Mouse (Mus musculus) neural tube, embryonic 13.5 days (tissue): ENCODE data around the gene Filip1. TPM values are rescaled to one million over a fixed set of nuclear protein-coding genes. Genes with fewer than 3 reads are reported as not detected.
A peak's percentile ranks its signal among the peaks of the same experiment; 100 is the strongest.

Experiments used
- ATAC-seq: fragments of 200-750 bp; cut with Nextera tagmentation; 2 replicates; pipeline ENCODE4 v1.8.0; 2017; ENCODE audit warnings: low read depth, mild to moderate bottlenecking, moderate TSS enrichment, moderate library complexity
- H3K27ac ChIP-seq: fragments of 300-500 bp; sonication (generic); replicated peaks from 2 replicates; pipeline ENCODE4 v1.5.1; 2015; ENCODE audit warnings: moderate library complexity, mild to moderate bottlenecking, inconsistent platforms
- H3K27me3 ChIP-seq: fragments of 300-500 bp; sonication (generic); 2 replicates; pipeline ENCODE4 v1.6.1; 2015; ENCODE audit warnings: mild to moderate bottlenecking, inconsistent platforms
- H3K36me3 ChIP-seq: fragments of 300-500 bp; sonication (generic); 2 replicates; pipeline ENCODE4 v1.6.1; 2015; ENCODE audit warnings: mild to moderate bottlenecking, inconsistent platforms
- H3K4me1 ChIP-seq: fragments of 300-500 bp; sonication (generic); replicated peaks from 2 replicates; pipeline ENCODE4 v1.6.1; 2015; ENCODE audit warnings: inconsistent platforms
- H3K4me2 ChIP-seq: fragments of 300-500 bp; sonication (generic); 2 replicates; pipeline ENCODE4 v1.6.1; 2015; ENCODE audit warnings: inconsistent platforms, mild to moderate bottlenecking, moderate library complexity
- H3K4me3 ChIP-seq: fragments of 300-500 bp; sonication (generic); 2 replicates; pipeline ENCODE4 v1.5.1; 2015; ENCODE audit warnings: mild to moderate bottlenecking, inconsistent platforms
- H3K9ac ChIP-seq: fragments of 300-500 bp; sonication (generic); 2 replicates; pipeline ENCODE4 v1.6.1; 2015; ENCODE audit warnings: moderate library complexity, mild to moderate bottlenecking, inconsistent platforms
- H3K9me3 ChIP-seq: fragments of 300-500 bp; sonication (generic); 2 replicates; pipeline ENCODE4 v1.6.1; 2016; ENCODE audit warnings: inconsistent platforms
- WGBS: fragments of 180-500 bp; shearing (Covaris S2); methylation state at CpG from one replicate; pipeline ENCODE4 v1.1.7; 2015; 5-methylcytosine and 5-hydroxymethylcytosine counted together
- polyA plus RNA-seq: library from polyadenylated mRNA; unstranded; fragments of >200 nt; fragmentation: Nextera tagmentation; extraction: Ambion mirVana; gene quantifications from 2 replicates; pipeline ENCODE4 v1.2.1, GENCODE M21; 2015

Filip1 gene
- polyA plus RNA-seq, 1 experiment from 2014 or later: 2.4 TPM

GRCm38 (mm10) chr9:79880031-79880430, 132.6 kb downstream of the Filip1 start:
- Histone ChIP-seq H3K27me3 (no peaks in the 10 kb centered on the region), H3K4me2 (no peak overlapping the region), H3K9me3 (no peaks in the 10 kb centered on the region), H3K4me1 (peaks cover 26% of the 10 kb centered on the region), H3K9ac (no peak overlapping the region), H3K4me3 (no peak overlapping the region), H3K27ac (no peak overlapping the region), H3K36me3 (no peaks in the 10 kb centered on the region)
- WGBS: 91% methylated on average over 7 of the region's 7 CpGs
- no peak for ATAC-seq

DNA sequence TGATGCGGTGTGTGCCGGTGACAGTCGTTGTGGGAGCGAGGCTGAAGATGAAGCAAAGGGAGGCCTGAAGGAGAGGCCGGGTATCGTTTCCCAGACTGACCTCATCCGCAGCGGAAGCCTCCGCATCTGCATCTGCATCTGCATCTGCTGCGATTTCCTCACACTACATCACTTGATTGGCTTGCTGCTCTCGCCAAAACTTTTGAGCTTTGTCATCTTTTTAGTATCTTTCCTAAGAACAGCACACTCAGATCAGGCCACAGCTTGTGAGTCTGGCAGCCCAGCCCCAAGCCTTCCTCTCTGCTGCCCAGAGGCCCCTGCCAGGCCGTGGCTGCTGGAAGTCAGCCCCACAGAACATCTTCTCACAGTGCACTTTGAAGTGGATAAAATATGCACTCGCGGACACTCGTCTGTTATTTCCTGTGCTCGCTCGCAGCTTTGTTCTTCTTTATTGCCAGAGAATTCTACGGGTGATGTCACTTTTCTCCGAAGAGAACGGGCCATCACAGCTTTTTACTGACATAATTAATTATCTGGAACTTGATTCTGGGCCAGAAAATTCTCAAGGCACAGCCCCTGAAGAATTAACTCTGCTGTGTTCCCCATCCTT, 137.0 kb downstream of the Filip1 start:
- WGBS: 24% methylated on average over 20 of the region's 20 CpGs
- H3K4me1 ChIP-seq: peaks cover 34% of the 10 kb centered on the region
- peak overlapping the region; percentile 8; the same call in 1 of the 2 replicates for H3K4me3 ChIP-seq
- H3K9ac ChIP-seq: peak overlapping the region; percentile 31
- peak; percentile 74 for ATAC-seq
- no peaks in the 10 kb centered on the region for H3K9me3 ChIP-seq
- H3K36me3 ChIP-seq: no peaks in the 10 kb centered on the region
- H3K27me3 ChIP-seq: no peaks in the 10 kb centered on the region
- peak overlapping the region; percentile 48 for H3K4me2 ChIP-seq
- peak overlapping the region; percentile 35; the same call in 1 of the 2 replicates for H3K27ac ChIP-seq

DNA sequence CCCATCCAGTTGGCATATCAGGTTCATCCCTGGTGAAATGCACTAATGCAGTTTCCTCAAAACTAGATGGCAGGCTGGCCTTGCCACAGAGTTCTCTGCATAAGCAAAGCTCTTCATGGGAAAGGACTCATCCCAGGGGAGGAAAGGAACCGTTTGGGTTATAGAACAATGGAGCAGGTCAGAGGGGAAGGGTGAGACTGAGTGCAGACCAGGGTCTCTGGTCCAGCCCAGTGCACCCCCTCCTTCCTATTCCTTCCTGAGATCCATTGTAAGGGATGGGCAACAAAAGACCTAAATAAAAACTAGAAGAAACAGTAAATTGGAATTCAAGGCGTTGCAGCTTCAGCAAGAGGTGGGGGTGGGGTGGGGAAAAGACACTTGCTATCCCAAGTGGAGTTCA, 140.1 kb downstream of the Filip1 start:
- no peaks in the 10 kb centered on the region for H3K36me3 ChIP-seq
- no peak overlapping the region for H3K27ac ChIP-seq
- no peaks in the 10 kb centered on the region for H3K9me3 ChIP-seq
- H3K27me3 ChIP-seq: no peaks in the 10 kb centered on the region
- H3K4me2 ChIP-seq: no peak overlapping the region
- no peak for ATAC-seq
- WGBS: 13% methylated on average over 2 of the region's 2 CpGs
- no peak overlapping the region for H3K4me3 ChIP-seq
- no peak overlapping the region for H3K9ac ChIP-seq
- peaks cover 29% of the 10 kb centered on the region for H3K4me1 ChIP-seq

- no peaks in the 10 kb centered on the region for H3K9me3 ChIP-seq
- no peak overlapping the region for H3K4me3 ChIP-seq
- no peak overlapping the region for H3K9ac ChIP-seq
- no peaks in the 10 kb centered on the region for H3K27me3 ChIP-seq
- ATAC-seq: no peak
- H3K4me2 ChIP-seq: no peak overlapping the region
- no peak overlapping the region for H3K27ac ChIP-seq
- WGBS: 33% methylated on average over 5 of the region's 5 CpGs
- H3K4me1 ChIP-seq: peaks cover 9% of the 10 kb centered on the region
- H3K36me3 ChIP-seq: no peaks in the 10 kb centered on the region
These were observed 143.1 kb downstream of the Filip1 start for GRCm38 (mm10) chr9:79869512-79869911.

- ATAC-seq: no peak
- Histone ChIP-seq H3K4me1 (no peaks in the 10 kb centered on the region; the same call in 1 of the 2 replicates), H3K9ac (no peak overlapping the region), H3K27ac (no peak overlapping the region), H3K4me3 (no peak overlapping the region), H3K36me3 (no peaks in the 10 kb centered on the region), H3K4me2 (no peak overlapping the region), H3K9me3 (no peaks in the 10 kb centered on the region), H3K27me3 (no peaks in the 10 kb centered on the region)
- WGBS: 73% methylated on average over 7 of the region's 7 CpGs
These were observed 146.7 kb downstream of the Filip1 start for GRCm38 (mm10) chr9:79865998-79866397.

GRCm38 (mm10) chr9:79862544-79862943, 150.1 kb downstream of the Filip1 start:
- Histone ChIP-seq H3K27ac (no peak overlapping the region), H3K9ac (no peak overlapping the region), H3K4me1 (no peaks in the 10 kb centered on the region), H3K36me3 (no peaks in the 10 kb centered on the region), H3K9me3 (no peaks in the 10 kb centered on the region), H3K4me2 (no peak overlapping the region), H3K4me3 (no peak overlapping the region), H3K27me3 (no peaks in the 10 kb centered on the region)
- WGBS: 83% methylated on average over 6 of the region's 6 CpGs
- no peak for ATAC-seq

DNA sequence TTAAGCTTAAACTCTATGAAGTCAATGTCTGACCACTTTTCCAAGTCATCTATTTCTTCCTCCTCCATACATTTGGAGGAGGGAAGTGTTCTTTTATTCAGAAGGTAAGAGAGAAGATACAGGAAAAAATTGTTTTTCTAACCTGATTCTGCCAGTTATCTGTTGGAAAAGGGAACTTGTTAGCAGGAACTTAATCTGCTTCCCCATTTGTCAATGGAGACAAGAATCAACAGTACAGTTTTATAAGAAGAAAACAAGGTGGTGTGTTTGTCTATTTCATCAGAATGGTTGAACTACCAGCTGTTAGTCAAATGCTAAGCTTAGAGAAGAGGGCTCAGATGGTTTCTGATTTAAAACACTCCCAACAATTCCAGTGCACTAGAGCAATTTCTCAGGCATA, 165.6 kb downstream of the Filip1 start:
- H3K4me3 ChIP-seq: no peak overlapping the region
- no peak for ATAC-seq
- no peaks in the 10 kb centered on the region for H3K9me3 ChIP-seq
- no peak overlapping the region for H3K9ac ChIP-seq
- H3K36me3 ChIP-seq: no peaks in the 10 kb centered on the region
- no peak overlapping the region for H3K4me2 ChIP-seq
- no peaks in the 10 kb centered on the region for H3K27me3 ChIP-seq
- H3K4me1 ChIP-seq: no peaks in the 10 kb centered on the region
- no peak overlapping the region for H3K27ac ChIP-seq

GRCm38 (mm10) chr9:79842615-79843014, 170.0 kb downstream of the Filip1 start:
- 89% methylated on average over 6 of the region's 6 CpGs for WGBS

GRCm38 (mm10) chr9:79842028-79842427, 170.6 kb downstream of the Filip1 start:
- ATAC-seq: no peak
- Histone ChIP-seq H3K27ac (no peak overlapping the region), H3K27me3 (no peaks in the 10 kb centered on the region), H3K9me3 (no peaks in the 10 kb centered on the region), H3K4me3 (no peak overlapping the region), H3K9ac (no peak overlapping the region), H3K4me2 (no peak overlapping the region), H3K36me3 (no peaks in the 10 kb centered on the region), H3K4me1 (no peaks in the 10 kb centered on the region)

More at GRCm38 (mm10) chr9:79842615-79843014, 170.0 kb downstream of the Filip1 start:
- no peaks in the 10 kb centered on the region for H3K27me3 ChIP-seq
- no peak overlapping the region for H3K27ac ChIP-seq
- no peak overlapping the region for H3K4me3 ChIP-seq
- H3K9me3 ChIP-seq: no peaks in the 10 kb centered on the region
- ATAC-seq: no peak
- no peaks in the 10 kb centered on the region for H3K4me1 ChIP-seq
- no peaks in the 10 kb centered on the region for H3K36me3 ChIP-seq
- no peak overlapping the region for H3K9ac ChIP-seq
- H3K4me2 ChIP-seq: no peak overlapping the region

DNA sequence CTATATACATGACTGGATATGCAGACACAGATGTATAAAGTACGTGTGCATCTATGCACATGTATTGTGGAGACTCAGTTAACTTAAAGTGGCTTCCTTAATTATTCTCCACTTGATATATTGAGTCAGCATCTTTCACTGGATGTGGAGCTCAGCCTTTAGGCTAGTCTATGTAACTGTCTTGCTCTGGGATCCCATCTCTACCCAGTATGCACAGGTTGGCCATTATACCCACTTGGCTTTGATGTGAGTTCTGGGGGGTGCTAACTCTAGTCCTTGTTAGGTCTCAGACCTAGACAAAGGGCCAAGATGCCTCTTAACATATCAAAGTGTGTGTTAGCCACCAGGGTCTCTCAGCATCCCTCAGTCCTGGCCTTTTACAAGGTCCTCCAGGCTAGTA, 181.4 kb downstream of the Filip1 start:
- ATAC-seq: peak; percentile 23; the same call in 1 of the 2 replicates
- 81% methylated on average over 1 of the region's 1 CpGs for WGBS
- H3K4me1 ChIP-seq: peaks cover 12% of the 10 kb centered on the region; the same call in 1 of the 2 replicates

DNA sequence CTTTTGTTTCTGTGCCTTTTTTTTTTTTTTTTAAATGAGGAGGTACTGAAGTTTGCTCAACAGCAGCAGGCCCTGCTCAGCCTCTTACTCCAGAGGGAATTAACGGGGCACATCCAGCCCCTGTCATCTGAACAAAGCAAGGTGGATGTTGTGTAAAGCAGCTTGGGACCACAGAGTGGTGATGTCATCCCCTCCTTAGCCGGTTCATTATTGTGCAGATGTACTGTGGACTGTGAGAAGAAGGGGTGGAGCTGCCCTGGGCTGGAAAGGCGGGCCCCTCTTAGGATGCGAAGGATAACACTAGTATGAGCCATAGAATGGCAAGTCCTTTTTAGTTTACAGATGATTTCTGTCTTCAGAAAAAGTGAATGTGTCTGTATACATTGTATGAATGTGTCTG, 181.8 kb downstream of the Filip1 start:
- no peak overlapping the region for H3K9ac ChIP-seq
- no peak overlapping the region for H3K4me3 ChIP-seq
- peak overlapping the region; percentile 39 for H3K4me2 ChIP-seq
- peaks cover 12% of the 10 kb centered on the region; the same call in 1 of the 2 replicates for H3K4me1 ChIP-seq
- H3K36me3 ChIP-seq: no peaks in the 10 kb centered on the region
- no peak overlapping the region for H3K27ac ChIP-seq
- peak; percentile 83 for ATAC-seq
- 16% methylated on average over 4 of the region's 4 CpGs for WGBS
- H3K9me3 ChIP-seq: no peaks in the 10 kb centered on the region
- no peaks in the 10 kb centered on the region for H3K27me3 ChIP-seq

More for the DNA sequence above, 181.4 kb downstream of the Filip1 start:
- Histone ChIP-seq H3K4me3 (no peak overlapping the region), H3K4me2 (no peak overlapping the region), H3K27me3 (no peaks in the 10 kb centered on the region), H3K9me3 (no peaks in the 10 kb centered on the region), H3K27ac (no peak overlapping the region), H3K36me3 (no peaks in the 10 kb centered on the region), H3K9ac (no peak overlapping the region)

DNA sequence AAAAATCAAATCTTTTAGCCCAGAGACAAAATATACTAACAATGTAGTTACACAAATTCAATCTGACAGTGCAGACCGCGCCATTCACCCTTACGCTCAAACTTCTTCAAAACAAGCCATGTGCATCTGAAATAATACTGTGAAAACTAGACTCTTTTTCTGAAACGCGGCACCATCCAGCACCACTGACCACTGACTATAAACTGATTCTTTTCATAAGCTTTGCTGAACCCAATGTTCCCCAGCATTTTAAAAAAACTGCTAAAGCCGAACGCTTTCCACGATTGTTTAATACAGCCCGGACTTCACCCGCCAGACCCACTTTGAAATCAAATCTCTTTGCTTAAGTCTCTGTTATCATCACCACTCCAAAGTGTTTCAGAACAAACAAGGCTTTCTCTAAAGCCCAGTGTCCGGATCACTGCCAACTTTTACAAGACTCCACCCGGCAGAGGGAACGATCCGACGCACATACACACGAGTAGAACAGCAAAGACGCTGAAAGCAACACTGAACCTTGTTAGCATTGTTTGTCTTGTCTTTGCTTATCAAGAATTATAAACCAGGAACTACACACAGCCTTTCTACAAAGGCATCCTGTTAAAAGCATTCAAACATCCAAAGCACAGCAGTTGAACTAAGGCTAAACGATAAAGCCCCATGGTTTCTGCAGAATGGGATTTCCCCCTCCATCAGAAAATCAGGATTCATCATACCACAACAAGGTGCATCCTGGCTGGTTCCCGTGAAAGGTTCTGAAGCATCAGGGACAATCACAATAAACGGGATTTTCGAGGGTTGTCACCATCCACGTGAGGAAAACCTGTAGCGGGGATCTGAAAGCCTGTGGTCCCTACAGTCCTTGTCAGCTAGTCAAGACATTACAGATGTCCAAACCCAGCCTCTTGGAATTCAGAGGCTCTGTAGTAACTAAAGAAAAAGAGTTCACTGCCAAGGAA, 182.5 kb downstream of the Filip1 start:
- peak overlapping the region; percentile 39 for H3K4me2 ChIP-seq
- no peaks in the 10 kb centered on the region for H3K27me3 ChIP-seq
- H3K36me3 ChIP-seq: no peaks in the 10 kb centered on the region
- no peaks in the 10 kb centered on the region for H3K9me3 ChIP-seq
- H3K4me3 ChIP-seq: peak overlapping the region; percentile 17; the same call in 1 of the 2 replicates
- H3K4me1 ChIP-seq: peaks cover 12% of the 10 kb centered on the region; the same call in 1 of the 2 replicates
- no peak for ATAC-seq
- 58% methylated on average over 23 of the region's 23 CpGs for WGBS
- no peak overlapping the region for H3K9ac ChIP-seq
- no peak overlapping the region for H3K27ac ChIP-seq
